Comparison of ENCODE assay signal across 9 mouse cellular contexts in genomic region chr4:62613646-62614365, GRCm38 (mm10). TPM values are rescaled to one million over a fixed set of nuclear protein-coding genes. Genes with fewer than 3 reads are reported as not detected.
DNase-seq lines count a peak whose midpoint lies in the region; ATAC-seq and TF ChIP-seq lines count a peak whose summit lies in the region.
"Had no signal": no experiment of that assay in that cellular context is flagged by ENCODE, and none has a peak within 500 bp of the region (broad histone marks: within the 10 kb centered on the region; RNA-seq: fewer than 3 reads in every experiment).

No protein-coding gene starts in this region.

- H3K4me3 ChIP-seq in kidney, postnatal 0 days (replicated peaks; ENCODE audit: low read depth, low read length), result no peak overlapping the region
- H3K4me3 ChIP-seq in forebrain, embryonic 10.5 days, result peak overlapping the region; percentile 27; the same call in 1 of the 2 replicates
- no peak overlapping the region for H3K4me3 ChIP-seq in limb, embryonic 10.5 days
- H3K4me3 ChIP-seq in neural tube, embryonic 14.5 days (ENCODE audit: low read depth, low read length), result no peak overlapping the region
- H3K4me3 ChIP-seq: megakaryocyte, embryonic 14.5 days had no signal

- peak overlapping the region; percentile 21; the same call in 1 of the 2 replicates for H3K4me2 ChIP-seq in kidney, postnatal 0 days (ENCODE audit: low read length)
- H3K4me2 ChIP-seq in neural tube, embryonic 14.5 days (ENCODE audit: low read depth, low read length), result peak overlapping the region; percentile 32

- H3K4me1 ChIP-seq in kidney, postnatal 0 days (replicated peaks; ENCODE audit: insufficient read depth, low read length), result peaks cover 19% of the 10 kb centered on the region
- H3K4me1 ChIP-seq in forebrain, embryonic 10.5 days, result peaks cover 61% of the 10 kb centered on the region
- peaks cover 30% of the 10 kb centered on the region for H3K4me1 ChIP-seq in limb, embryonic 10.5 days
- peaks cover 34% of the 10 kb centered on the region for H3K4me1 ChIP-seq in neural tube, embryonic 14.5 days (ENCODE audit: control insufficient read depth, insufficient read depth, low read length)

- DNase-seq in kidney, postnatal 0 days (ENCODE audit: low spot score), result no peak
- no peak for DNase-seq in kidney, postnatal 14 days
- no peak for DNase-seq in forebrain, embryonic 10.5 days (ENCODE audit: extremely low spot score, low spot score)
- no peak for DNase-seq in limb, embryonic 10.5 days (ENCODE audit: low spot score)
- DNase-seq in layer of hippocampus, adult 11-12 months (ENCODE audit: low spot score), result no peak
- no peak for DNase-seq in thymus, postnatal 25 days

- no peak for ATAC-seq in kidney, postnatal 0 days (replicated peaks; ENCODE audit: low FRiP score, low read depth)
- peak; percentile 2; the same call in 1 of the 2 replicates for ATAC-seq in neural tube, embryonic 14.5 days (ENCODE audit: low read depth)
- no peak for ATAC-seq in megakaryocyte, adult 5-6 weeks (ENCODE audit: poor library complexity, severe bottlenecking)

- H3K9me3 ChIP-seq in kidney, postnatal 0 days (replicated peaks; ENCODE audit: low read length), result no peaks in the 10 kb centered on the region
- H3K9me3 ChIP-seq in forebrain, embryonic 10.5 days, result no peaks in the 10 kb centered on the region
- H3K9me3 ChIP-seq in limb, embryonic 10.5 days (replicated peaks), result no peaks in the 10 kb centered on the region
- no peaks in the 10 kb centered on the region for H3K9me3 ChIP-seq in neural tube, embryonic 14.5 days (ENCODE audit: control insufficient read depth, low read length)
- H3K9me3 ChIP-seq: megakaryocyte, embryonic 14.5 days had no signal

- H3K36me3 ChIP-seq in kidney, postnatal 0 days (ENCODE audit: insufficient read depth, low read length), result no peaks in the 10 kb centered on the region
- H3K36me3 ChIP-seq in forebrain, embryonic 10.5 days (replicated peaks), result peaks cover 15% of the 10 kb centered on the region
- no peaks in the 10 kb centered on the region for H3K36me3 ChIP-seq in limb, embryonic 10.5 days
- no peaks in the 10 kb centered on the region for H3K36me3 ChIP-seq in neural tube, embryonic 14.5 days (ENCODE audit: control insufficient read depth, insufficient read depth, low read length)

- no peaks in the 10 kb centered on the region for H3K27me3 ChIP-seq in kidney, postnatal 0 days (ENCODE audit: insufficient read depth, low read length)
- peaks cover 7% of the 10 kb centered on the region; the same call in 1 of the 2 replicates for H3K27me3 ChIP-seq in forebrain, embryonic 10.5 days (ENCODE audit: poor library complexity, severe bottlenecking)
- H3K27me3 ChIP-seq in limb, embryonic 10.5 days (ENCODE audit: low read depth, poor library complexity, severe bottlenecking), result peaks cover 13% of the 10 kb centered on the region
- no peaks in the 10 kb centered on the region for H3K27me3 ChIP-seq in neural tube, embryonic 14.5 days (ENCODE audit: control insufficient read depth, insufficient read depth, low read length)

- WGBS in kidney, postnatal 0 days, result 52% methylated on average over 13 of the region's 13 CpGs
- 76% methylated on average over 13 of the region's 13 CpGs for WGBS in forebrain, embryonic 10.5 days
- WGBS in limb, embryonic 10.5 days, result 76% methylated on average over 13 of the region's 13 CpGs
- 42% methylated on average over 13 of the region's 13 CpGs for WGBS in neural tube, embryonic 14.5 days

- H3K27ac ChIP-seq in kidney, postnatal 0 days, result peak overlapping the region; percentile 54; the same call in 1 of the 2 replicates
- peak overlapping the region; percentile 82 for H3K27ac ChIP-seq in forebrain, embryonic 10.5 days
- peak overlapping the region; percentile 54 for H3K27ac ChIP-seq in limb, embryonic 10.5 days
- peak overlapping the region; percentile 78 for H3K27ac ChIP-seq in neural tube, embryonic 14.5 days (ENCODE audit: low read depth, low read length)

- no peak overlapping the region for H3K9ac ChIP-seq in kidney, postnatal 0 days (ENCODE audit: low read depth, low read length)
- no peak overlapping the region for H3K9ac ChIP-seq in neural tube, embryonic 14.5 days (replicated peaks; ENCODE audit: low read depth, low read length)

- peak; percentile 42 for TF ChIP-seq CTCF in kidney, postnatal 0 days (IDR thresholded peaks at IDR 0.05; ENCODE audit: low read depth)

RNA-seq across cellular contexts. Expression of gene Rgs3, which starts 54.2 kb away (rescaled TPM):
- 41.4 and 44.3 TPM in 2 replicates for polyA plus RNA-seq in kidney, postnatal 0 days (2015; fragmentation: Nextera tagmentation; extraction: Ambion mirVana)
- polyA plus RNA-seq in forebrain, embryonic 10.5 days (2016; fragmentation: Nextera tagmentation; extraction: Ambion mirVana), result 29.8 and 36.3 TPM in 2 replicates
- 24.9 and 38.2 TPM in 2 replicates for polyA plus RNA-seq in limb, embryonic 10.5 days (2016; fragmentation: Nextera tagmentation; extraction: Ambion mirVana)
- polyA plus RNA-seq in neural tube, embryonic 14.5 days (2014; fragmentation: Nextera tagmentation; extraction: Ambion mirVana), result 30.1 and 32.5 TPM in 2 replicates
- 45.0 and 51.3 TPM in 2 replicates for total RNA-seq in megakaryocyte, adult 5-6 weeks (2015)
- 46.1 and 69.8 TPM in 2 replicates for total RNA-seq in megakaryocyte, adult 5-6 weeks (2017)
